Mouse (Mus musculus) MEL-GATA-1-ER (cell line): ENCODE data around the gene Kmt2a.
A peak's percentile ranks its signal among the peaks of the same experiment; 100 is the strongest.
"Not testable (repeated sequence)": the region's sequence is repeated elsewhere in the genome, so short reads cannot be mapped to it uniquely, and the experiment has no call there.

Experiments
- DNase-seq: peaks from one replicate; pipeline ENCODE4 v3.0.0-alpha.2; 2012; ENCODE audit warnings: low read depth; ENCODE audit errors: extremely low read depth

Gene Kmt2a

DNA sequence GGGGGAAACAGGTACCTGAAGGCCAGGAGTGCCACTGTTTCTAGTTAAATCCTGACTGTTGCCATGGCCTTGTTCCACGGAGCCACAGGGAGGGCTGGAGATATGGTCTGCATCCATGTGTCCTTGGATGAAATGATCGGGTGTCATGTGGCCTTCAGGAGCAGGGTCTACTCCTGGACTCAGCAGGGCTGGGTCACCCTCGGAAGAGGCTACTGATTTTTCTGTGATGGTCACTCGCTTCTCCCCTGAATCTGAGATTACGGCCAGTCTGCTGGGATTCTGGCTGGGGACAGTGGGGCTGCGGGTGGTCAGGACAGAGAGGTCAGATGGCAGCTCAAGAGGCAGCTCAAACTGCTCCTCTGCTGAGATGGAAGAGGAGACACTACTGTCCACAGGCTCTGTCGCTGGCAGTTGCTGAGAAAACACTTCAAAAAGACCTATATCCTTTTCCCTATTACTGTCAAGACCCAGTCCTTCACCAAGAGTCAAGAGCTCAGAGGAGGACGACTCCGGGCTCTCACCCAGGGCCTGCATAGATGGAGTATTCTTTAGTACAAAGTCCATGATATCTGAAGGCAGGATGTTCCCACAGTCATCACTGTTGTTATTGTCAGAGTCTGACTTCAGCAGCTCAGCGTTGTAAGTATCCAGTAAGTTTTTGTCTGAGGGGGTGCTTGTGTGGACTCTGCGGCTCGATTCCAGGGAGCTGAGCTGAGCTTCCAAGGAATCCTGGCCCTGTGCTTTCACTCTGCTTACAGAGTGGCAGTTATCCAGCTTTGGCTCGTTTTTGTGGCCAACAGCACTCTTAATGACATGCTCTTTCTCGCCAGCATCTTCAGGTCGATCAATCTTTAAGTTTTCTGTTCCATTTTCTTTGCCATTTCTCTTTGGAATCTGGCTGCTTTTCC, 60.9 kb downstream of the Kmt2a start:
- DNase-seq: no peak

DNA sequence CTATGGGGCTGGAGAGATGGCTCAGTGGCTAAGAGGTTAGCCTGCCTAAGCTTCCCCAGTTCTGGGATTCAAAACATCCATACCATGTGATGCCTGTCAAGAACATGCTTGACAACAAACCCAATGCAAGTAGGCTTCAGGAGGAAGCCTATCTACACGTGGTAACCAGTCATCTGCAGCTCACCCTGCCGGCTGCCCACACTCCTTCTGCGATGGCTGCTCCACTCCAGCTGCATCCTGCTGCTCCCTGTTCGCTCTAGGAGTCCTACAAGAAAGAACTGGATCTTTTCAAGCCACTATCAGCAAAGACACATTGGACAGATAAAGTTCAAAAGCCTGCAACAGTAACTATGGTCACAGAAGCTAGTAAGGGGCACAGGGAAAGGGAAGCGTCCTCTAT, 63.6 kb downstream of the Kmt2a start:
- no peak for DNase-seq

DNA sequence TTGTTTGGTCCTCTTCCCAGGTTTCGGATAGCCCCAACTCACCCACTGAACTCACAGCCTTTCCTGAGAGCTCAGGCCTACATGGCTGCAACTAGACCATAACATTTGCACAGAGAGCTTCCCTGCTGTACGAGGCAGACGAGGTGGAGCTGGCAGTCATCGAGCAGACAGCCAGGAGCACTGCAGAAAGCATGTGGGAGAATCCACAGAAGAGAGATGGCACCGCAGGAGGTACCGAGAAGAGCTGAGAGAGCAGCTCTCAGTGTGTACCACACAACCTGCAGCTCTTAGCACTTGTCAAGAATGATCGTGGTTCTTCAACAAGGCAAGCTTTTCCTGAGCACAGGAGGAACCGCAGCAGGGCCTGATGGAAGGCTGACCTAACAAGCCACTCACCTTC, 66.9 kb downstream of the Kmt2a start:
- DNase-seq: no peak

DNA sequence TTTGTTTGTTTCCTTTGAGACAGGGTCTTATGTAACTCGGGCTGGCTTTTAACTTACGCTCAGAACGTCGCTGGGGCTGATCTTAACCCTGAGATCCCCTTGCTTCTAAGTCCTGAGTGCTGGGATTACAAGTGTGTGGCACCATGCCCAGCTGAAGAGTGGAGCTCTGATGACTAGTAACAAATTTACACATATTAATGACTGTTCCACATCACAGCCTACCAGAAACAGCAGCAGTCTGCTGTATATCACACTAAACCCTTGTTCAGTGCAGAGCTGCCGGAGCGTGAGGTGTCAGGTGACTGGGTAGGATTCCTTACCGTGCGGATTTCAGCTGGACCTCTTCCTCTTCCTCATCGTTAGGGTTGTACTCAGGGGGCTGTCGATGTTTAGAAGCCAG, 70.8 kb downstream of the Kmt2a start:
- DNase-seq: no peak

DNA sequence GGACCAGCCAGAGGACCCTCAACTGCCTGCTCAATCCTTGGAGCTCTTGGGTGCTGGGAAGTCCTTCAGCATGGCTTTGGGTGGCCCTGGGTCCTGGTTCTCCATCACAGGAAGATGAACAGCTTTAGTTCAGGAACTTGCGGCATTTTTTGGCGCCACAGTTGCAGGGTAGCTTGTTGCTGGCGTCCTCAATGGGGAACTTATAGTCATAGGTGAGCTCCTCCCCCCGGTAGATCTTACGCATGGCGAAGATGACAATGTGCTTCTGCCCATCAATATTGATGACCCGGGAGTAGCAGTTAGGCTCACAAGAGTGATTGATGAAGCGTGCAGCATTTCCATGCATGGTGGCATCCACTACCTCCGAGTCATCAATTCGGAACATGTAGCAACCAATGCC, 73.3 kb downstream of the Kmt2a start:
- no peak for DNase-seq

DNA sequence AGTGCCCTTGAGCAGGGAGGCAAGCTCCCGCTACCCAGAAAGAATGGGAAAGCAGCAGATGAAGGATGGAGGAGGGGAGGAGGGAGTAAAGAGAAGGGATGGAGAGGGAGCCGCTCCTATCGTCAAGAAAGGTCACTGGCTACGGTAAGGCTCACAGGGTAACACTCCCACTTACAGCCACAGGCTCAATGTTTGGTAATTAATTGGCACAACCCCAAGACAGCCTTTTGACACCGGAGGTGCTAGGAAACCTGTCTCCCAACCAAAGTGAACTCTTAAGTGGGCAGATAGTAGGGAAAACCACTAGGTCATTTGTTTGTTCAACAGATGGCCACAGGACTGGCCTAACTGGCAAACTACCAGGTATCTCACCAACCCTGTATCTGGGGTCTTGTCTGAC, 74.0 kb downstream of the Kmt2a start:
- no peak for DNase-seq

DNA sequence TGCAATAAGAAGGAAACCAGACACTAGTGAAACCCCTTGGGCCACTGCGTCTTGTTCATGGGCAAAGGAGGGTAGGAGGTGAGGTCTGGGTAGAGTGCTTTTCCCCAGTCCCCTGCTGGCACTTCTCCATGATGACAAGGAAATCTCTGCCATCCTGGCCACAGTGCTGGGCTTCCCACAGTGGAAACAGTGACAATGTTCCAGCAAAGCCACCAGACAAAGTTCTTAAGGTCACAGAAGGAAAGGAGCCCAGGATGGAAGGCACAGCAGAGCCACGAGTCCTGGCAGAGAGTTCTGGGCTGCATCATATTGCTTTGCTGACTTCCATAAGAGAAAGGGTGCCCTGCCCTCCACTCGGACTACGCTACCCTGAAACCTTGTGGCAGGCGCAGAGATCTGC, 75.6 kb downstream of the Kmt2a start:
- DNase-seq: no peak

DNA sequence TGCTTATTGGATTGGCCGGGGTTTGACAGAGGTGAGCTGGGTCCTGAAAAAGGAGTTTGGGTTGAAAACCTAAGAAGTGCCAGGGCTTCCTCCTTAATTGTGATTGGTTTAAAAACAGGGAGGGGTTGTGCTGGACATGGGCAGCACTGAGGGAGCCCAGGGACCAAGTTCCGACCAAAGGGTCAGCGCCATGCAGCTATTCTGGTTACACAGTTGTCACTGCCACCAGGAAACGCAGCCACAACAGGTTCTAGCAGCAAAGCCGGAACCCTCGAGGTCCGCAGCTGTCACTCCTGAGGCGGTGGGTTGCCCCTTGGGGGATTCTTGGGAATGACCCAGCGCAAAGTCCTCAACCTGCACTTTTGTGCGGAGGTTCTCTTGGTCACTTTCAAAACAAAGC, 76.4 kb downstream of the Kmt2a start:
- no peak for DNase-seq

DNA sequence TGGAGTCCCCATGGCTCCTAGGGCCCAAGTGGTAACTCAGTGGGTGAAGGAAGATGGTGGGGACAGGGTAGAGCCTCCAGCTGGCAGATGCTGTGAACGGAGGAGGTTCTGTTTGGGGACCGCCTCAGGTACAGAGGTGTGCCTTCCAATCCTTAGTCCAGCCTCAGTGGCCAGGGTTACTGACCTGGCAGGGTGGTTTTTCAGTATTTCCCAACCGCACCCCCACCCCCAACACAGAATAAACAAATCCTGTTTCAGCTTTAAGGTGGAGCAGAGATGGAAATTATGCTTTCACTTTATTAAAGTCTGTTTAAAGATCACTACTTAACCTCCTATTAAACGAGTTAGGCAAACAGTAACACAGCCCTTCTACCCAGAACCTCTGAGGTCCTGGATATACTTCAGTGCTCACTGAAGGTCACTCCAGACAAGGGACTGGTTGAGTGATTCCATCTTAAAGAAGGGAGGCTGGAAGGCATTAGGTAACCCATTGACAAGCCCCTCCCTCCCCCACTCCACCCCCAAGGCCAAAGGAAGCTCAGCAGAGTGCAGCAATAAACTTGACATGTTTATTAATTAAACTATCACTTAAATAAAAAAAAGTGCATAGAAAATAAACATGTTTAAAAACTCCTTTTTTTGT, 78.2 kb downstream of the Kmt2a start, which contains the start of gene Ttc36:
Gene Ttc36, minus strand, starts transcription at position 265 of the 643 bp plus-strand sequence.
- no peak for DNase-seq

DNA sequence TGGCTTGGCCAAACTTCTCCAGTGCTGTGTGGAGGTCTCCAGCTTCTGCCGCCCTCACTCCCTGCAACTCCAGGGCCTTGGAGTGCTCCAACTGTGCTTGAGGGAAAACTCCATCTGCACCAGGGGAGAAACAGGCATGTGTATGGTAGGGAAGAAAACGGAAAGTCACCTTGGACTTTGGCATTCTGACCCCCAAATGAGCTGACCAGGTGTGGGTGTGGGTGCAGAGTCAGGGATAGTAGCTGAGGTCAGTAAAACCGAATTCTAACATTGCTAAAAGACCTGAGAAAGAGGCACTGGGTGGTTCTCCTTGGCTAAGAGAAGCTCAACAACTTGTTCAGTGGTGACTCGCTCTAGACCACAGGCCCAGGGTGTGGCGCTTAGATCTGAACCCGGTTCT, 79.4 kb downstream of the Kmt2a start:
- no peak for DNase-seq

DNA sequence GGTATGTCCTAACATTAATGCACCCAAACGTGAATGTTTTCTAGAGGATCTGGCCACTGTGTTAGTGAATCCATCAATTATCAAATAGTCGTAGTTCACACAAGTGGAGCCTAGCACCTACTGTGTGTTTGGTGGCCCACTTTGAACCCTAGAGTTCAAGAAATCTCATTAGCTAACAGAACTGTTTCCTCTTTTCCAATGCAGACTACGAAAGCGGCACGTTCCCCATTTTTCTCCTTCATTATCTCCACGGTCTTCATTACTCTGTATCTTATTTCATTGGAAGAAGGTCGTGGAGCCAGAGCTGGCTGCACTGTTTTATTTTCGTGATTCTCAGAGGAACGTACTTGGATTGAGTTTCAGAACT, 81.2 kb downstream of the Kmt2a start:
- peak; percentile 43 for DNase-seq

DNA sequence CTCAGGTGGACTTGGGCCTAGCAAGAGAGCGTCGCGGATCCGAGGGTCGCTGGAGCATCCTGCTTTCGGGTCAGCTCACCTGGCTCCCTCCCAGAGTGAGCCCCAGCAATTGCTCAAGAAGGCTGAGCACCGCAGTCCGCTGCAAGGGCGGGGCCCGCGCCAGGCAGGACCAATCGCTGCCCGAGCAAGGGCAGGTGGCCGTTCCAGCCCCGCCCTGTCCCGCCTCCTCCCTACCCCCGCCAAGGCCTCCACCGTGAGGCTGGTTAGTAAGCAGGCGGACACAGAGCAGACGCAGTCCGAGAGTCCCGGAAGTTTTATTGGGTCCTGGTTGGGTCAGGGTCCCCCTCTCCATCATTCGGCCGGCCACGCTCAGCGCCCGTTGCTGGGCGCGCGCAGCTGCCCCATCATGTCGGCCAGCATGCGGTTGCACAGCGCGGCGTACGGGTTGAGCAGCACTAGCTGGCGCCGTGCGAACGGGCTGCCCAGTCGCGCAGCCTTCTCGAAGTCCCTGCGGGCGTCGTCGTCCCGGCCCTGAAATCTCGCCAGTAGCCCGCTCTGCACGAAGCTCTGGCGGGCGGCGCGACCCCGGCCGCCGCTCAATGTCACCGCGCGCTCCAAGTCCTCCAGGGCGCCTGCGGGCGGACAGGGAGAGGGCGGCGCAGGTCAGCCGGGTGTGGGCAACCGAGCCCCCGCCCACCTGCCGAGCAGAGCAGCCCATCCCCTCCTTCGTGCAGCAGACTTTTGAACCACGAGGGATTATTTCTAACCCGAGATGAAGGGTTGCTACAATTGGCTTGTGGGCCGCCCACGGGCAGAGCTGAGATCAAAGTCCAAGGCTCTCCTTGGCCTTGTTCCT, 81.8 kb downstream of the Kmt2a start, which contains the start of gene Tmem25:
Gene Tmem25, minus strand, starts transcription at position 206 of the 856 bp plus-strand sequence.
- DNase-seq: peak; percentile 56

DNA sequence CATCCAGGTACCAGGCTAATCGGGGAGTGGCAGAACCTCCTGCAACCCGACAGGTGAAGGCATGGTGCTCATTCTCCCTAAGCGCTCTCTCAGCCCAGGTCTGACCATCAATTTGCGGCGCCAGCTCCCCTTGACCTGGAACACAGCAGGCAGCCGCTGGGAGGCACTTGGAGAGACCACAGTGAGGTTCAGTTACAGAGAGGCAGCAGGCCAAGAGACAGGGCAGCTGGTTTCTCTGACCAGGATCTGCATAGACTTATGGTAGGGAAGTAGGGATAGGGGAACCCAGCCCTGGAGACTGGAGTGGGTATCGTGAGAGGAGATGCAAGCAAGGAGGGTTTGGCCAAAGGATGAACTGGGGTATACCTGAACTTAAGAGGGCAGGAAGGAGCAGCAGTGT, 82.8 kb downstream of the Kmt2a start:
- DNase-seq: no peak

DNA sequence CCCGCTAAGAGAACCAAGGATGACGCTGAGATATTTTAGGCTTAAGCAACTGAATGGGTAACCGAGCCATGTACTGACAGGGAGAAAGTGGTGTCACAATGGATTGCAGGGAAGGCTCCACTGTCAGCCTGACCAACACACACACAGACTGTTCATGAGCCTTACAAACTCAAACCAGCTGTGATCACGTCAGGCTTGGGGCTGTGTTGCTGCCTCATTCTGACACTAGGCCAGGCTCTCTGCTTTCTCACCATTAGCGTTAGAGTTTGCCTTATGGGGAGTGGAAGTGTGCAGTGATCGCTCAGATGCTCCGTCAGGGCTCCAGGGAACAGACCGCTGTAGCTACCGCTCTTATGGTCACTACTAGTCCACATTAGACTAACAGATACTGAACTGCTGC, 88.3 kb downstream of the Kmt2a start:
- no peak for DNase-seq

DNA sequence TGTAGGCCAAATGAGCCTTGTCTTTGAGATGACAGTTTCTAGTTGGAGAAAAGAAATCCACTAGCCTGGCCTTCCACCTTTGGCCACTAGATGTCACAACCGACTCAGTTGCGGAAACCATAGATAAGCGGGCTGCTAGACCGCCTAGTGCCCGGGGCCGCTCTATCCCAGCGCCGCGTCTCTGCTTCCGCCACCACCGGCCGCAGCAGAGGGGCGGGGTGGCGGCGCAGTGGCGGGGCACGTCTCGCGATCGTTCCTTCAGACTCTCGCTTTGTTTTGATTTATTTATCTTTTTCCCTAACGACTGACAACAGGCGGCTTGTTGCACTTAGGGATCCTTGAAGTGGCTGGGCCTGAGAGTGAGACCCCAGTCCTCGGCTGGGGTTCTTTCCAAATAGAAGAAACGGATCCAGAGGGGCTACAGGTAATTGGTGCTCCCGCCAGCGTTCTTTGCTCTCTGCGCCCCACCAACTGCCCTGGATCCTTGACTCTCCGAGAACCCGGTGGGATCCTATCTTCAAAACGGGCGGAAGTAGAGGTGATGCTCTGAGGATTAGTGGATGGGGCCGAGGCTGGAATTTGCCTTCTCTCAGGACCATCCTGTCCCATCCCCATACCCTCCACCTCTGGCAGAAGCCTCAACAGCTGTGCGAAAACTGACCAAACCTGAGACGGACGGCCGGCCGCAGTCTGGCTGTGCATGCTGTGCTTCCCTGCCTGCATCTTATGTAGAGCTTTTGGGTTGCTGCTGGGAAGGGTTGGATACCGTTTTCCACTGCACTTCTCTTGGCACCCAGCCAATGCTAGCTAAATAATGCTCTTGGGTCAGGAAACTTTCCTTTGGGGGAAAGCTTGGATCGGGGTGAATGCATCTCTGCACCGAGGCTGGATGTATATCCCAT, 108.1 kb downstream of the Kmt2a start:
- DNase-seq: peak; percentile 94

DNA sequence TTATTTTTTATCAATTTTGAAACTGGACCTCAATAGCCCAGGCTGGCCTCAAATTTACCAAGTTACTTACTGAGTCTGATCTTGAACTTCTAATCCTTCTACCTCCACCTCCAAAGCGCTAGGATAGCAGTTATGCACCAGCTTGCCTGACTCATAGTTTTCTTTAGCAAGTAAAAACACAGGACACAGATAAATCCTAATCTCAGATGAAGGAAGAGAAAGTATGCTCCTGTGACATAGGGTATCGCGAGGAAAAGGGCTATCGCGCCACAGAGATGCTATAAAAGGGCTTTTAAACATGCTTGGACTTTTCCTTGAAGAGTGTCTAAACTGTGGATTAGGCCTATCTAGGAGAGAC, 108.7 kb downstream of the Kmt2a start:
- no peak for DNase-seq

DNA sequence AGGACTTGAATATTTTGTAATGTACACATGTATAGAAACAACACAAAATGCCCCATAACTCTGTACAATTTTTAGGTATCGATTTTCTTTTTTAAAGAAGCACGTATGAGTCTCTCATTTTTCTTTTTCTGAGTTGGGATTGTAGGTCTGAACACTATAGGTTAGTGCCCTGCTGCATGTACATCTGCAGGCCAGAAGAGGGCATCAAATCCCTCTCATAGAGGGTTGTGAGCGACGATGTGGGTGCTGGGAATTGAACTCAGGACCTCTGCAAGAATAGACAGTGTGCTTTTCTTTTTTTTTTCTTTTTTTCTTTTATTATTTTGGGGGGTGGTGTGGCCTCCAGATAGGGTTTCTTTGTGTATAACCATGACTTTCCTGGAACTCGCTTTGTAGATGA, 109.7 kb downstream of the Kmt2a start:
- no peak for DNase-seq

DNA sequence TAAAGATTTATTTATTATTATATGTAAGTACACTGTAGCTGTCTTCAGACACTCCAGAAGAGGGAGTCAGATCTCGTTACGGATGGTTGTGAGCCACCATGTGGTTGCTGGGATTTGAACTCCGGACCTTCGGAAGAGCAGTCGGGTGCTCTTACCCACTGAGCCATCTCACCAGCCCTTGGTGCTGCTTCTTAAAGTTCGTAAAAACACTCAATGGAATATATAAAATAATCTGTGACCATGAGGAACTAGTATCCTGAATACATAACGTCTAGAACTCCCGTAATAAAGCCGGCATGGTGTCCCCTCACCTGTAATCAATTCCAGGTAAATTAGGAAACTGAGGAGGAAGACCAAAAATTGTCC, 113.1 kb downstream of the Kmt2a start:
- not testable (repeated sequence) for DNase-seq

DNA sequence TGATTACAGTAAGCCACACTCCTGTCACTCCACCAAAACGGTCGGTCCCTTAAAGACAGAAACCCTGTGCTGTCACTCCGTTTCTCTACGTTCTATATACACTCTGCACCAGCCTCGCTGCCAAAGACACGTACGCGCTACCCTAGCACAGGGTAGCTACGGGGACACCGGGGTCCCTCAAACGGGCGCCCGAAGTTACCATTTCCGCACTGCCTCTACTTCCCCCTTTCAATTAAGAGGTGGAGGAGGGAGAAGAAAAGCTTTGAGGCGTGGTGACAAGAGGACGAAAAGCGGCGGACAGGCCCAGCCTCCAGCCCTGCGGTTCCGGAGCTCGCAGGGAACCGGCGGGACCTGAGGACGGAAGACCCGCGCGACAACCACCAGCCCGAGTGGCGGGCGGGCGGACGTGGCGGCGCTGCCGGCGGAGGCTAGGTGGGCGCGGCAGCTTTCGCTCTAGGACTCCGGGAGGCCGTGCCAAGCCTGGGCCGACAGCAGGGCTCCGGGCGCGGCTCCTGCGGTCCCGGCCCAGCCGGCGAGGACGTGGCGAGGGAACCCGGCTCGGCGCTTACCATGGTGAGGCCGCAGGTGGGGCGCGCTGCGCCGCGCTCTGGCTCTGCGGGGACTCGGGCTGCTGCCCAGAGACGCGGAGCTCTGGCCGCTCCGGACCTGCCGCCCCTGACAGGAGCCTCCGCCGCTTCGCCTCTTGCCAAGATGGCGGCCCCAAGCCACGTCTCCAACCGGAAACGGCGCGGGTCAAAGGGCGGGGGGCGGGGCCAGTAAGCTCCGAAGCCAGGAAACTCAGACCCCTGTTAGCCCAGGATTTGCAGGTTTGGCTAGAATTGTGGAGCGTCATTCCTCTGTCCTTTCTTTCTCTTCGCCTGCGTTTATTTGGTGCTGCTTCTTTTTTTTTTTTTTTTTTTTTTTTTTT, 113.7 kb downstream of the Kmt2a start, which contains the start of the genes Arcn1 and Ift46:
Gene Arcn1, minus strand, starts transcription at position 745 of the 928 bp plus-strand sequence.
Gene Ift46, plus strand, starts transcription at position 808 of the 928 bp plus-strand sequence.
- DNase-seq: peak; percentile 77

DNA sequence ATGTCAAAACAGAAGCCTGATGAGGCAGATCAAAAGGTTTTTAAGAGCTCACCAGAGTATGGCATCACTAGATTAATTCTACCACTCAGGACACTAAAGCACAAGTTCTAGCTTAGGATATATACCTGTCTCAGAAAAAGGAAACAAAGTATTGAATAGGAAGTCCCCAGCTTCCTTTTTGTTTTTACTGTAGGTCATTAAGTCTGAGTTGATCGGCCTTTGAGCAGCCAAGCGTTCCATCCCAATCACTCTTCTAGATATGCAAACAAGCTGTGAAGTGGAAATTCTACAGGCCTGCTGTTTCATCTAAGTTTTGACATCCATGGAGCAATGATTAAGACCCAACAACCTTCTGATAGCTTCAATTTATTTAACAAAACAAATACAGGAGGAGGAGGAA, 120.2 kb downstream of the Kmt2a start:
- DNase-seq: no peak
